In genomic region chr11:84725177-84725792, GRCm38 (mm10) we compare ENCODE assay signal across 15 mouse cellular contexts.
DNase-seq lines count a peak whose midpoint lies in the region; ATAC-seq and TF ChIP-seq lines count a peak whose summit lies in the region.
"Had no signal": no experiment of that assay in that cellular context is flagged by ENCODE, and none has a peak within 500 bp of the region (broad histone marks: within the 10 kb centered on the region; RNA-seq: fewer than 3 reads in every experiment).

No protein-coding gene starts in this region.

- H3K9ac ChIP-seq in kidney, postnatal 0 days (ENCODE audit: low read depth, low read length), result no peak overlapping the region
- H3K9ac ChIP-seq in kidney, embryonic 14.5 days (ENCODE audit: low read depth, low read length), result no peak overlapping the region
- no peak overlapping the region for H3K9ac ChIP-seq in hindbrain, embryonic 12.5 days
- H3K9ac ChIP-seq in liver, postnatal 0 days (replicated peaks), result no peak overlapping the region
- H3K9ac ChIP-seq: embryonic facial prominence, embryonic 13.5 days; heart, embryonic 13.5 days had no signal

- TF ChIP-seq CTCF in kidney, postnatal 0 days (IDR thresholded peaks at IDR 0.05; ENCODE audit: low read depth), result no peak
- no peak for TF ChIP-seq CTCF in liver, postnatal 0 days (IDR thresholded peaks at IDR 0.05; ENCODE audit: low read depth)

- no peaks in the 10 kb centered on the region for H3K9me3 ChIP-seq in kidney, postnatal 0 days (replicated peaks; ENCODE audit: low read length)
- H3K9me3 ChIP-seq in kidney, embryonic 14.5 days (ENCODE audit: control insufficient read depth, low read length), result no peaks in the 10 kb centered on the region
- H3K9me3 ChIP-seq in hindbrain, embryonic 12.5 days (replicated peaks), result no peaks in the 10 kb centered on the region
- H3K9me3 ChIP-seq in liver, postnatal 0 days (ENCODE audit: low read length), result no peaks in the 10 kb centered on the region
- H3K9me3 ChIP-seq: embryonic facial prominence, embryonic 13.5 days; heart, embryonic 13.5 days had no signal

- ATAC-seq in kidney, postnatal 0 days (replicated peaks; ENCODE audit: low FRiP score, low read depth), result no peak
- ATAC-seq in kidney, embryonic 14.5 days (ENCODE audit: low FRiP score, low TSS enrichment), result no peak
- ATAC-seq in hindbrain, embryonic 12.5 days (ENCODE audit: low FRiP score), result no peak
- no peak for ATAC-seq in liver, postnatal 0 days
- ATAC-seq: forebrain, embryonic 16.5 days had no signal

- peak; percentile 40 for DNase-seq in kidney, postnatal 0 days (ENCODE audit: low spot score)
- DNase-seq in ZHBTc4 (ENCODE audit: low read depth, low spot score), result peak; percentile 10
- no peak for DNase-seq in liver, postnatal 0 days
- no peak for DNase-seq in urinary bladder, postnatal 14 days (ENCODE audit: low spot score)
- no peak for DNase-seq in thymus, postnatal 14 days
- DNase-seq: cerebellum, adult 8-10 months; gastrocnemius, postnatal 10 days; kidney, postnatal 10 days; thymus, postnatal 4 days had no signal

- no peak overlapping the region for H3K27ac ChIP-seq in kidney, postnatal 0 days
- no peak overlapping the region for H3K27ac ChIP-seq in kidney, embryonic 14.5 days (ENCODE audit: low read depth, low read length)
- peak overlapping the region; percentile 30 for H3K27ac ChIP-seq in hindbrain, embryonic 12.5 days
- H3K27ac ChIP-seq in liver, postnatal 0 days (ENCODE audit: low read depth), result no peak overlapping the region
- H3K27ac ChIP-seq: embryonic facial prominence, embryonic 13.5 days; heart, embryonic 13.5 days; macrophage had no signal

- no peaks in the 10 kb centered on the region for H3K36me3 ChIP-seq in kidney, postnatal 0 days (ENCODE audit: insufficient read depth, low read length)
- no peaks in the 10 kb centered on the region for H3K36me3 ChIP-seq in kidney, embryonic 14.5 days (ENCODE audit: control insufficient read depth, insufficient read depth, low read length)
- no peaks in the 10 kb centered on the region for H3K36me3 ChIP-seq in hindbrain, embryonic 12.5 days
- no peaks in the 10 kb centered on the region for H3K36me3 ChIP-seq in liver, postnatal 0 days (replicated peaks; ENCODE audit: insufficient read depth, low read length)
- H3K36me3 ChIP-seq: embryonic facial prominence, embryonic 13.5 days; heart, embryonic 13.5 days had no signal

- H3K27me3 ChIP-seq in kidney, postnatal 0 days (ENCODE audit: insufficient read depth, low read length), result no peaks in the 10 kb centered on the region
- H3K27me3 ChIP-seq in kidney, embryonic 14.5 days (ENCODE audit: control insufficient read depth, insufficient read depth, low read length), result peaks cover 10% of the 10 kb centered on the region; the same call in 1 of the 2 replicates
- peaks cover 4% of the 10 kb centered on the region for H3K27me3 ChIP-seq in hindbrain, embryonic 12.5 days
- H3K27me3 ChIP-seq in liver, postnatal 0 days (ENCODE audit: insufficient read depth, low read length), result 0 out of 2 replicates have a peak, but pooled peaks cover 7% of the 10 kb centered on the region

- H3K4me1 ChIP-seq in kidney, postnatal 0 days (replicated peaks; ENCODE audit: insufficient read depth, low read length), result no peaks in the 10 kb centered on the region
- H3K4me1 ChIP-seq in kidney, embryonic 14.5 days (ENCODE audit: control insufficient read depth, insufficient read depth, low read length), result no peaks in the 10 kb centered on the region
- H3K4me1 ChIP-seq in hindbrain, embryonic 12.5 days, result peaks cover 45% of the 10 kb centered on the region
- H3K4me1 ChIP-seq in liver, postnatal 0 days (ENCODE audit: insufficient read depth), result no peaks in the 10 kb centered on the region; the same call in 1 of the 2 replicates
- H3K4me1 ChIP-seq: embryonic facial prominence, embryonic 13.5 days; heart, embryonic 13.5 days had no signal

- peak; percentile 88 for TF ChIP-seq EP300 in liver, postnatal 0 days (IDR thresholded peaks at IDR 0.05; ENCODE audit: low read depth)

- 55% methylated on average over 11 of the region's 11 CpGs for WGBS in kidney, postnatal 0 days
- WGBS in kidney, embryonic 14.5 days, result 54% methylated on average over 11 of the region's 11 CpGs
- WGBS in hindbrain, embryonic 12.5 days, result 45% methylated on average over 11 of the region's 11 CpGs
- 28% methylated on average over 11 of the region's 11 CpGs for WGBS in liver, postnatal 0 days (ENCODE audit: insufficient replicate concordance)

- no peak overlapping the region for H3K4me3 ChIP-seq in kidney, postnatal 0 days (replicated peaks; ENCODE audit: low read depth, low read length)
- no peak overlapping the region for H3K4me3 ChIP-seq in kidney, embryonic 14.5 days (ENCODE audit: low read length)
- no peak overlapping the region for H3K4me3 ChIP-seq in hindbrain, embryonic 12.5 days
- H3K4me3 ChIP-seq in liver, postnatal 0 days (ENCODE audit: low read depth, low read length), result no peak overlapping the region
- H3K4me3 ChIP-seq: embryonic facial prominence, embryonic 13.5 days; heart, embryonic 13.5 days had no signal

- H3K4me2 ChIP-seq in kidney, postnatal 0 days (ENCODE audit: low read length), result no peak overlapping the region
- H3K4me2 ChIP-seq in kidney, embryonic 14.5 days (replicated peaks; ENCODE audit: low read depth, low read length), result no peak overlapping the region
- H3K4me2 ChIP-seq in hindbrain, embryonic 12.5 days (replicated peaks), result no peak overlapping the region
- peak overlapping the region; percentile 33 for H3K4me2 ChIP-seq in liver, postnatal 0 days (ENCODE audit: low read depth, low read length)
- H3K4me2 ChIP-seq: embryonic facial prominence, embryonic 13.5 days; heart, embryonic 13.5 days had no signal

Comparison
In these comparisons a context has a peak if more than half of its experiments do, and no peak if none do; other contexts are left out.
1. DNase-seq: peak in kidney, postnatal 0 days (single experiment) and ZHBTc4 (single experiment); none in liver, postnatal 0 days (single experiment), urinary bladder, postnatal 14 days (single experiment) and thymus, postnatal 14 days (single experiment).